Mouse (Mus musculus) liver, postnatal 0 days (tissue): ENCODE data around the gene Susd1. TPM values are rescaled to one million over a fixed set of nuclear protein-coding genes. Genes with fewer than 3 reads are reported as not detected.

ENCODE experiments used
- ATAC-seq: fragments of 200-750 bp; cut with Nextera tagmentation; 2 replicates; pipeline ENCODE4 v1.8.0; 2017; ENCODE audit warnings: mild to moderate bottlenecking, moderate library complexity
- DNase-seq: peaks from one replicate; pipeline ENCODE4 v3.0.0-alpha.2; 2016
- H3K27ac ChIP-seq: fragments of 300-500 bp; sonication (generic); 2 replicates; pipeline ENCODE4 v1.5.1; 2014; ENCODE audit warnings: antibody characterized with exemption, moderate library complexity, mild to moderate bottlenecking, low read depth
- H3K27me3 ChIP-seq: fragments of 300-500 bp; sonication (generic); 2 replicates; pipeline ENCODE4 v1.6.1; 2014; ENCODE audit warnings: low read length, control low read depth, mixed read lengths; ENCODE audit not compliant: insufficient read depth
- H3K36me3 ChIP-seq: fragments of 300-500 bp; sonication (generic); replicated peaks from 2 replicates; pipeline ENCODE4 v1.6.1; 2014; ENCODE audit warnings: mild to moderate bottlenecking, control low read depth, low read length, moderate library complexity, mixed read lengths; ENCODE audit not compliant: insufficient read depth
- H3K4me1 ChIP-seq: fragments of 300-500 bp; sonication (generic); 2 replicates; pipeline ENCODE4 v1.6.1; 2014; ENCODE audit warnings: antibody characterized with exemption, mild to moderate bottlenecking, control low read depth; ENCODE audit not compliant: insufficient read depth
- H3K4me2 ChIP-seq: fragments of 300-500 bp; sonication (generic); 2 replicates; pipeline ENCODE4 v1.6.1; 2014; ENCODE audit warnings: low read depth, mild to moderate bottlenecking, low read length, moderate library complexity, mixed read lengths
- H3K4me3 ChIP-seq: fragments of 300-500 bp; sonication (generic); 2 replicates; pipeline ENCODE4 v1.5.1; 2014; ENCODE audit warnings: low read depth, low read length
- H3K9ac ChIP-seq: fragments of 300-500 bp; sonication (generic); replicated peaks from 2 replicates; pipeline ENCODE4 v1.6.1; 2014; ENCODE audit warnings: mild to moderate bottlenecking, moderate library complexity
- H3K9me3 ChIP-seq: fragments of 300-500 bp; sonication (generic); 2 replicates; pipeline ENCODE4 v1.6.1; 2016; ENCODE audit warnings: mild to moderate bottlenecking, control low read depth, low read length, mixed read lengths
- CTCF ChIP-seq: sonication (generic); IDR thresholded peaks from 2 replicates; pipeline ENCODE4 v1.5.1; 2016; ENCODE audit warnings: antibody characterized with exemption, low read depth
- EP300 ChIP-seq: IDR thresholded peaks from 2 replicates; pipeline ENCODE4 v1.6.1; 2016; ENCODE audit warnings: antibody characterized with exemption, low read depth, mild to moderate bottlenecking
- WGBS: fragments of 180-500 bp; shearing (Covaris S2); extraction: QIAGEN DNeasy Blood & Tissue Kit; methylation state at CpG from one replicate; pipeline ENCODE4 v1.1.7; 2014; ENCODE audit not compliant: insufficient replicate concordance; 5-methylcytosine and 5-hydroxymethylcytosine counted together
- polyA plus RNA-seq: library from polyadenylated mRNA; unstranded; fragments of >200 nt; fragmentation: Nextera tagmentation; extraction: Ambion mirVana; gene quantifications from 2 replicates; pipeline ENCODE4 v1.2.1, GENCODE M21; 2015

The Susd1 gene
- polyA plus RNA-seq, 1 experiment from 2014 or later, result 7.2 TPM

DNA sequence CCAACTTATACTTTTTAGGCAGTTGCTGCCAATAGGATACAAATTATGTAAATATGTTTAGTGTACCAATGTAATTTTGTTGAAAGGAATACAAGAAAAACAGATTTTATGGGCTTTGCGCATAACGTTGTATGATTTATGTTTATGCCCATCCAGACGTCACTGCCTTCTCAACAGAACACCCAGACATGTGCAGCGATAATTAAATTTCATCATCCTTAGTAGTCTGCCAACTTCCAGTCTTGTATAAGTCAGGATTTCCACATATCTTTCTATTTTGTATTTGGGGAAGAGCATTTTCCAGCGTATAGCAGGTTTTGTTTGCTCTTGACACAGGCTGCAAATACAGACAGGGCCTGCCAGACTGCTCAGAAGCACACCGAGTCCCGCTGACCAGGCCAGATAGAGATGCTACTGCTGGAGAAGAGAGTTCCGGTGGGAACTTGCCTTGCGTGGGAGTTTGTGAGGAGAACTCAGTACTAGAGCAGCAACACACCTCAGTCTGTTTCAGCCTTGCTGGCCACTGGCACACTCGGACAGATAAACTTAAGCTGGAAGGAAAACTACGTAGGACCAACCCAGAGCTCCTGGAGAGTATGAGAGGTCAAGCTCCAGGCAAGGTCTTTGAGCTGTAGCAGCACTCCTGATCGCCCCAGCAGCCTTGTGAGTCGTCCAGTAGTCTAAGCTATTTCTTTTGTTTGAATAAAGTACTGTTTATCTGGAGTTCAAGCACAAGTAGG lies 21.0 kb upstream of the Susd1 start:
- TF ChIP-seq EP300 (peak; percentile 48), CTCF (no peak)
- peak; percentile 37 for DNase-seq
- Histone ChIP-seq H3K4me1 (peaks cover 33% of the 10 kb centered on the region), H3K36me3 (no peaks in the 10 kb centered on the region), H3K27ac (peak overlapping the region; percentile 71), H3K27me3 (no peaks in the 10 kb centered on the region), H3K9me3 (no peaks in the 10 kb centered on the region), H3K4me3 (no peak overlapping the region), H3K4me2 (no peak overlapping the region), H3K9ac (no peak overlapping the region)
- WGBS, result 53% methylated on average over 13 of the region's 13 CpGs
- ATAC-seq, result peak; percentile 87

DNA sequence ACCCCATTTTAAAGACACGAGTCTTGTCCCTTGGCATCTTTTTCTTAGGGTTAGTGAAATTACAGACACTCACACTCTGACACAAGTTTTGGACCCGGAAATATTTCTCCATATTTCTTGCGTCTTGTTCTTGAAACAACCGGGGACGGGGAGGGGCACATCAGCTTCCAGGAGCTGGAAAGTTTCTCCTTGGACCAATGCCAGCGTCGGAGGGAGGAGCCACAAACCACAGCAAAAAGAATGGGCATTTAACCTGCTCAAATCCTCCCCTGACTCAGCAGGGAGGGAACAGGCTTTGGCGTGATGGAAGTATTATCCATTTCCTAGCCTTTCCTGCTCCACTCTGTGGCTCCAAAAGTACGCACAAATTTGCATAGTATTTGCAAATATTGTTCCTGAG lies 19.5 kb upstream of the Susd1 start:
- no peaks in the 10 kb centered on the region for H3K27me3 ChIP-seq
- H3K4me2 ChIP-seq, result no peak overlapping the region
- DNase-seq (peak; percentile 65), ATAC-seq (no peak)
- TF ChIP-seq EP300 (no peak), CTCF (no peak)
- H3K9me3 ChIP-seq, result no peaks in the 10 kb centered on the region
- no peak overlapping the region for H3K27ac ChIP-seq
- no peak overlapping the region for H3K4me3 ChIP-seq
- H3K36me3 ChIP-seq, result no peaks in the 10 kb centered on the region
- no peak overlapping the region for H3K9ac ChIP-seq
- 44% methylated on average over 9 of the region's 9 CpGs for WGBS
- H3K4me1 ChIP-seq, result peaks cover 42% of the 10 kb centered on the region

DNA sequence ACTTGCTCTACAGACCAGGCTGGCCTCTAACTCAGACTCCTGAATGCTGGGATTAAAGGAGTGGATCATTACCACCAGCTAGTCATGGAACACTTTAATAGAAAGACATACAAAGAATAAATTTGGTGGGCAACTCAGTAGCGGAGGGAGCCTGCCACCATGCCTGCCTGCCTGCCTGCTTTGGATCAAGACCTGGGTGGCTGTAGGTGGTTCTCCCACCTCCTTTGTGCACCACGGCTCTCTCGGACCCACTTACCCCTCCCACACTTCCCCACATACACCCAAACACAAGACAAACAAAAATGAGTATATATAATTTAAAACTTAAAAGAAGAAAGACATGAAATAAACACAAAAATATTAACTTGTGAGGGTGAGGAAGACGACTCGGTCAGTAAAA lies 18.7 kb upstream of the Susd1 start:
- 87% methylated on average over 5 of the region's 5 CpGs for WGBS
- H3K9ac ChIP-seq, result no peak overlapping the region
- TF ChIP-seq CTCF (no peak), EP300 (no peak)
- DNase-seq, result peak; percentile 6
- H3K9me3 ChIP-seq, result no peaks in the 10 kb centered on the region
- no peak overlapping the region for H3K27ac ChIP-seq
- H3K4me2 ChIP-seq, result no peak overlapping the region
- no peaks in the 10 kb centered on the region for H3K36me3 ChIP-seq
- H3K4me3 ChIP-seq, result no peak overlapping the region
- no peak for ATAC-seq
- peaks cover 37% of the 10 kb centered on the region for H3K4me1 ChIP-seq
- no peaks in the 10 kb centered on the region for H3K27me3 ChIP-seq

DNA sequence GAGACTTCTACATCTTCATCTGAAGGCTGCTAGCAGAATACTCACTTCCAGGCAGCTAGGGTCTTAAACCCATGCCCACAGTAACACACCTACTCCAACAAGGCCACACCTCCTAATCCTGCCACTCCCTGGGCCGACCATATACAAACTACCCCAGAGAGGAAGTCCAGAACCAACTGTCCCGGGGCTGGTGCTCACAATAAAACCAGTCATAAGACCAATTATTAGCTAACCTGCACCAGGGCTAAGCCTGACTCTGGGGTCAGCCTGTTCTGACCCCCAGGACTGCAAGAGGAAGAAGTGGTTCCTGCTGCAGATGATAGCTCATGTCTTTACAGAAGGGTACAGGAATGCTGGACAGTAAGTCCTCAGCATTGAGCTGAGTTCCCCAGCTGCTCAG lies 17.0 kb upstream of the Susd1 start:
- Histone ChIP-seq H3K9ac (no peak overlapping the region), H3K27ac (peak overlapping the region; percentile 44), H3K4me3 (no peak overlapping the region), H3K9me3 (no peaks in the 10 kb centered on the region), H3K4me2 (no peak overlapping the region), H3K4me1 (peaks cover 31% of the 10 kb centered on the region), H3K27me3 (no peaks in the 10 kb centered on the region), H3K36me3 (no peaks in the 10 kb centered on the region)
- 36% methylated on average over 2 of the region's 2 CpGs for WGBS
- ATAC-seq (no peak), DNase-seq (peak; percentile 15)
- TF ChIP-seq CTCF (no peak), EP300 (no peak)

DNA sequence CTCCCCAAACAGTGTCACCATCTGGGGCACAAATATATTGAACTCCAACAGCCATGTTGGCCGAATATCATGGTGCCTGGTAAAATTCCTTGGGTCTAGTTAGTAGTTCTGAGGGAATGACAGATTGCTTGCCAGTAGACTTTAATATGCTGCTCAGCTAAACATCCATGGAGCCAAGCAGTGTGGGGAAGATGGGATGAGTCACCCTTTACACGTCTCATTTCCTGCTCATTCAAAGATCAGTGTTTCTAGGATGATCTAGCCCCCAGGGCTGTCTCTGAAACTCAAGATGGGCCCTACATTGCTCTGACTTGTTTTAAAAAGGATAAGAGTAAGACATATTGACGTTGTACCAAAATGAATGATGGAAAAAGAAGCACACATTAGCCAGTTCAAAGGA lies 15.6 kb upstream of the Susd1 start:
- H3K27me3 ChIP-seq, result no peaks in the 10 kb centered on the region
- no peaks in the 10 kb centered on the region for H3K9me3 ChIP-seq
- no peak for TF ChIP-seq EP300
- TF ChIP-seq CTCF, result no peak
- ATAC-seq, result no peak
- no peak overlapping the region for H3K9ac ChIP-seq
- no peak overlapping the region for H3K27ac ChIP-seq
- H3K4me1 ChIP-seq, result peaks cover 27% of the 10 kb centered on the region
- WGBS, result 70% methylated on average over 3 of the region's 3 CpGs
- no peak overlapping the region for H3K4me3 ChIP-seq
- no peaks in the 10 kb centered on the region for H3K36me3 ChIP-seq
- DNase-seq, result no peak
- no peak overlapping the region for H3K4me2 ChIP-seq

DNA sequence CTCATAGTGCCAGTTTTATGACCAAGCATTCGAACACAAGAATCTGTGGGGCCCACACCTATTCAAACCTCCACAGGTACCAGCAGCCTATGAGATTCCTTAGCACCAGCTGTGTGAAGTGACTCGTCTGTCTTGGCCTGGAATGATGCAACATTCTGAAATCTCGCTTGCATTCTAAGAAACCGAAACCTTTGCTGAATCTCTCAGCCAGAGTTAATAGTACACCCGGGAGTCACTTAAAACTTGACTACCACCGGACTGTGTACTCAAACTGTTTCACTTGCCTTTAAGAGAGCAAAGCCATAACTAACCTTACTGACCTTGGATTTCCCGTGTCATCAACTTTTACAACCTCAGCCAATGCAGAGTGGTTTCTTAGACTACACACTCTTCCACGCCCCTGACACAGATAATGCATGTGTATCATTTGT lies 14.1 kb upstream of the Susd1 start:
- no peaks in the 10 kb centered on the region for H3K27me3 ChIP-seq
- peak overlapping the region; percentile 52 for H3K27ac ChIP-seq
- H3K4me3 ChIP-seq, result no peak overlapping the region
- DNase-seq (peak; percentile 14), ATAC-seq (peak; percentile 60)
- H3K4me1 ChIP-seq, result peaks cover 21% of the 10 kb centered on the region
- 52% methylated on average over 8 of the region's 8 CpGs for WGBS
- TF ChIP-seq EP300 (no peak), CTCF (no peak)
- H3K4me2 ChIP-seq, result no peak overlapping the region
- no peak overlapping the region for H3K9ac ChIP-seq
- no peaks in the 10 kb centered on the region for H3K36me3 ChIP-seq
- no peaks in the 10 kb centered on the region for H3K9me3 ChIP-seq

DNA sequence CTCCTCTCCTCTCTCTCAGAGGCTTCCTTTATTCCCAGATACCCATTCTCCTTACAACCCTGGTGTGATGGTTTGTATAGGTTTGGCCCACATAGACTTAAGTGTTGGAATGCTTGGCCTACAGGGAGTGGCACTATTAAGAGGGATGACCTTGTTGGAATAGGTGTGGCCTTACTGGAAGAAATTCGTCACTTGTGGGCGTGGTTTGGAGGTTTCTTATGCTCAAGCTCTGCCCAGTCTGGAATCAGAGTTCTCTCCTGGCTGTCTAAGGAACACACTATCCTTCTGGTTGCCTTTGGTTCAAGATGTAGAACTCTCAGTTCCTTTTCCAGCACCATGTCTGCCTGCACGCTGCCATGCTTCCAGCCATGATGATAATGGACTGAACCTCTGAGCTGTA lies 12.5 kb upstream of the Susd1 start:
- ATAC-seq, result no peak

More for the DNA sequence above, 12.5 kb upstream of the Susd1 start:
- no peak overlapping the region for H3K9ac ChIP-seq
- H3K9me3 ChIP-seq, result no peaks in the 10 kb centered on the region
- TF ChIP-seq CTCF (no peak), EP300 (no peak)
- H3K4me2 ChIP-seq, result no peak overlapping the region
- no peak overlapping the region for H3K4me3 ChIP-seq
- H3K27ac ChIP-seq, result no peak overlapping the region
- peaks cover 20% of the 10 kb centered on the region for H3K4me1 ChIP-seq
- 83% methylated on average over 3 of the region's 3 CpGs for WGBS
- H3K27me3 ChIP-seq, result no peaks in the 10 kb centered on the region
- no peak for DNase-seq
- H3K36me3 ChIP-seq, result no peaks in the 10 kb centered on the region
